Mouse (Mus musculus): Measurements from ENCODE around the gene Itih3. TPM values are rescaled to one million over a fixed set of nuclear protein-coding genes. Genes with fewer than 3 reads are reported as not detected.

Itih3 gene
- total RNA-seq, 1 experiment from 2014 or later: not detected

DNA sequence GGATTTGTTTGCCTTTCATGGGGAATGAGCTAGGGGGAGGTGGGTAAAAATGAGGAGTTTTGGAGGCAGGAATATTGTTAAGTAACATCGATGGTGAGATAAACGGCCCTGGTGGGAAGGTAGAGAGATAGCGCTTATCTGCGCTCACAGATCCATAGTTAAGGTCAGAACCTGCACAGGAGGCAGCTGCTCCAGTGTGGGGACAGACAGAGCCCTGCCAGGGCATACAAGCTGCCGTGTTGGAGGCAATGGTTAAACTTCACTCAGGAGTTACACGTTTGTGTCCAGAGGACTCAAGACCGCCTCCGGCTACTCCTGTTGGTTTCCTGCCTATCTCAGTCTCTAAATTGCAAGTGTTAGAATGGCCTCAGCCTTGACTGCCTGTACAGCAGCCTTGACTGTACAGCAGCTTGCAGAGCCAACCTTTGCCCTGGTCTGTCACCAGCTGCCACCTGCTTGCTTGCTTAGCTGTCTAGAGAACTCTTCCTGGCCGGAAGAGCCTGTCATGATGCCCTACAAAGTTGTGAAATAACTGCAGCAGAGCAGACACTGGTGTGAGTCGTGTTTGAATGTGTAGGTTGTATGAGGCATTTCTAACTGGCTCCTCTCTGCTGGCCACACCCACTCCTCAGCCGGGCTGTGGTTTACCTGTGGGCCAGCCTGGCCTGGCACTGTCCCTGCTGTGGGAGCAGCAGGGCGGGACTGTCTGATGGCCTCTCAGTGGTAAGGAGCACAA lies 48.3 kb downstream of the Itih3 start:
- peak in 1 of 2 experiments; percentile 39; a peak in 1 of 4 replicates for ATAC-seq (replicated peaks in 1 of 2; ENCODE audit: insufficient read depth in 1 of 2, low FRiP score in 2 of 2, low TSS enrichment in 1 of 2, low read depth in 1 of 2, poor library complexity in 2 of 2, severe bottlenecking in 2 of 2)

DNA sequence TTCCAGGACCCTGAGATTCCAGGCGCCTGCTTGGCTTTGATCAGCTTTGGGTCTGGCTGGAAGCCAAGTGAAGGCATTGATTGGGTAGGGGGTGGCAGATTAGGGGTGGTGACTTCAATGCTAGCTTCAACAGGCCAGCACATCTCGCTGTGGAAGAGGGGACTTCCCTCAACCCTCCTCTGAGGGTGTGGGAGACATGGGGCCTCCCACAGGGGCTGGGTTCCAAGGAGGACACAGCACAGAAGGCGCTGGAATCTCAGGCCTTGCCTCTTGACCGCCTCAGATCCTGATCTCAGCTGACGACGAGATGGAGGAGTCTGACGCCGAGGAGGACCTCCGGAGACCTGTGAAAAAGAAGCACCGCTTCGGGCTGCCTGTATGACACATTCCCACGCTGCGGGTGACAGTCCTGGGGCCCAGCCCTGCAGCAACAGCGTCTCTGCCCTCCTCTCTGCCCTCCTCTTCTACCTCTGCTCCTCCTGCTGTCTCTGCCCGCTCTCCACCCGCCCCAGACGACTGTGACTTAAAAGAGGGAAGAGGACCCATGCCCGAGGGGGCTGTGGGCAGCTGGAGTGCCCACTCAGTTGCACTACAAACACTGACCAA lies 49.4 kb downstream of the Itih3 start:
- no peak for ATAC-seq (replicated peaks in 1 of 2; ENCODE audit: insufficient read depth in 1 of 2, low FRiP score in 2 of 2, low TSS enrichment in 1 of 2, low read depth in 1 of 2, poor library complexity in 2 of 2, severe bottlenecking in 2 of 2)

DNA sequence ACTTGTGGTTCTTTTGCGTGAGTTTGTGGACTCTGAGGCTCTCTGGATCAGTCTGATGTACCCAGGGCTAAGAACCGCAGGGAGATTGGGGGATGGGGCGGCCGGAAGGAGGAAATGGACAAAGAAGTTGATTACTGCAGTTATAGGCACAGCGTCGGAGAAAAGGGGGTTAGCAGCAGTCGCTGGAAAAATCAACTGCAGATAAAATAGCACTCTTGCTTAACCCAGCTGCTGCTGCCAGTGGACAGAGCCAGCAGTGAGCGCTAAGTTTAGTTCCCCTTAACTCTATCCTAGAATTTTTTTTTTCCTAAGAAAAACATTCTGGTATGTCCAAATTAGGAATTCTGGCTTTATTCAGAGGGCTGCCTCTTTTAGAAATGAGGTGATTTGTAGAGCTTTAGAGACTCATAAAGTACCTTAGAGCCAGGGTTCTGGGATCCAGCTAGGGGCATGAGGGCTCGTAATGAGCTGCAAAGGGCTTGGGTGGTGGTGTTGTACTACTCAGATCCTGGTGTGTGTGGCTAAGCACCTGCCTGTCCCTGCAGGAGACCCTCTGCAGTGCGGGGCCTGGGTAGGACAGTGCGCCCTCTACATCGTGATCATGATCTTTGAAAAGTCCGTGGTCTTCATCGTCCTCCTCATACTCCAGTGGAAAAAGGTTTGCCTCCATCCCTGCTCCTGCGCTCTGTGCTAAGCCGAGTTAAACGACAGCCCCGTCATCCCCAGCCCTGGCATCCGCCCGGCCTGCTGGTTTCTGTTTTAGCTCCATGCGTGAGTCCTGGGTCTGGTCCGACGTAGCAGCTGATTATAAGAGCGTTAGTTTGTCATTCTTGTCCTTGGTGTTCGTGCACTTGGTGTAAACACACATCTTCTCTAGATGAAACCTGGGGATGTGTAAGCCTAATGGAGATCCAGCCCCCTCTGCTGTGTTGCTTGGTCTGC lies 53.1 kb downstream of the Itih3 start:
- ATAC-seq (replicated peaks in 1 of 2; ENCODE audit: insufficient read depth in 1 of 2, low FRiP score in 2 of 2, low TSS enrichment in 1 of 2, low read depth in 1 of 2, poor library complexity in 2 of 2, severe bottlenecking in 2 of 2): peak in 1 of 2 experiments; percentile 31; a peak in 1 of 4 replicates

DNA sequence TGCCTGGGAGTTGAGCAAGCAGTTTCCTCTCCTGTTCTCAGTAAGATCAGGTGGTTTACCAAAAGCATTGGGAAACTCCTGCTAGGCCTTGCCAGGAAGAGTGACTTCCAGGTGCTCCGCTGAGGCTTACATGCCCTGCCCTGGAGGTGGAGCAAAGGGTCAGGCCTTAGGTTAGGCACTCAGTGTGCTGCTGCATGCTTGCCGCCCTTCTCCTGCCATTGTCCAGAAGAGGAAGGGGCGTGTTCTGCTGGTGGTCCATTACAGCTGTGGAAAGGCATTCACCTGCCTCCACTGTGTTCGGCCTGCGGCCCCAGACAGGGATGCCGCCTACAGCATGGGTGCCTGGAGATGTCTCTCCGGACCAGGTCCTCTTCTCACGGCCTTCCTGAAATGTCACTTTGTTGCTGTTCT lies 54.2 kb downstream of the Itih3 start:
- ATAC-seq (replicated peaks in 1 of 2; ENCODE audit: insufficient read depth in 1 of 2, low FRiP score in 2 of 2, low TSS enrichment in 1 of 2, low read depth in 1 of 2, poor library complexity in 2 of 2, severe bottlenecking in 2 of 2): peak in 1 of 2 experiments; percentile 36; a peak in 1 of 4 replicates

DNA sequence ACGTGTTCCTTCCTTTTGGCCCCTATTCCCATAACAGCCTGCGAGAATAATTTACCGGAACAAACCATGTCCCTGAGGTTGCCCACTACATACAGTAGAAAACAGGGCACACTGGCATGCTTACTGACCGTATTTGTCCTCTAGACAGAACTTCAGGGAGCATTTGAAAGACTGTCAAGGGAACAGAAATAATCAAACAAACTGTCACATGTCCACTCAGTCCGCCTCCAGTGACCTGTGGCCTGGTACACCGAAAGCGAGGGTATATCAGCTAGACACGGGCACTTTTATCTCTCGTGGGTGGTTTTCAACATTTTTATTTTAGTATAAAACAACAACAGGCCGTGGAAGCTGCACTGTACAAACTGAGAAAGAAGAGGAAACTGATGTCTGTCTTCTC lies 54.7 kb downstream of the Itih3 start:
- no peak for ATAC-seq (replicated peaks in 1 of 2; ENCODE audit: insufficient read depth in 1 of 2, low FRiP score in 2 of 2, low TSS enrichment in 1 of 2, low read depth in 1 of 2, poor library complexity in 2 of 2, severe bottlenecking in 2 of 2)

DNA sequence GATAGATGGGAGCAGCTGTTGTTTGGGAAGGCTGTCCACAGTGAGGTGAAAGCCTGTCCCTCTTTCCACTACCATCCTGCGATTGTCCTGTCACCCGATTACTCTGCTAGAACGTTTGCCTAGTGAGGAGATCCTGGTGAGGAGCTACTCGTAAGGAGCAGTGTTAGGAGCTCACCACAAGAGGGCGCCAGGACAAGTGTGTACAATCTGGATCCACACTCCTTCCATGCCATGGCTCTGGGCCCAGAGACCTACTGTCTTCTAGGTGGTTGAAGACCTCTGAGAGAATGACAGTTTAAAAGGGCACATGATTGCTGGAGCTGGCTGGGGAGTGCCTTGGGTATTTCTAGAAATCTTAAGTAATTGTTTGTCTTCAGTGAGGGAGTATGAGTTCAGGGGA lies 56.5 kb downstream of the Itih3 start:
- ATAC-seq (replicated peaks in 1 of 2; ENCODE audit: insufficient read depth in 1 of 2, low FRiP score in 2 of 2, low TSS enrichment in 1 of 2, low read depth in 1 of 2, poor library complexity in 2 of 2, severe bottlenecking in 2 of 2): peak; percentile 67 to 80

DNA sequence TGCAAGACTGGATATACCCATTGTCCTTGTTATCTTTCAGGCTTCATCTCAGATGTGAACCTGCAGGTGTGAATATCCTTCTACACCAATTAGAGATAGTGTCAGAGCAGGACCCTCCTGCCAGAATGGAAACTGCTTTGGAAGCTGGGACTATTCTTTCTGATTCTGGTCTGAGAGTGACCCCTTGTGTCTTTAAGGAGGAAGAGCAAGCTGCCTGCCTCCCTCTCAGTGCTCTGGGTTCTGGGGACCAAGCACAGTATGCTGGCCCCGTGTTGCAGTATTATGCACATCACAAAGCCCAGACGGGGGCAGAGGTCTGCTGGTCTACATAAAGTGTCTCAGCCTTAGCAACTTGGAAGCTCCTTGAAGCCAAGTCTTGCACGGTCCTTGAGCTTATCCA lies 58.2 kb downstream of the Itih3 start:
- ATAC-seq (replicated peaks in 1 of 2; ENCODE audit: insufficient read depth in 1 of 2, low FRiP score in 2 of 2, low TSS enrichment in 1 of 2, low read depth in 1 of 2, poor library complexity in 2 of 2, severe bottlenecking in 2 of 2): peak in 1 of 2 experiments; percentile 5; a peak in 1 of 4 replicates

DNA sequence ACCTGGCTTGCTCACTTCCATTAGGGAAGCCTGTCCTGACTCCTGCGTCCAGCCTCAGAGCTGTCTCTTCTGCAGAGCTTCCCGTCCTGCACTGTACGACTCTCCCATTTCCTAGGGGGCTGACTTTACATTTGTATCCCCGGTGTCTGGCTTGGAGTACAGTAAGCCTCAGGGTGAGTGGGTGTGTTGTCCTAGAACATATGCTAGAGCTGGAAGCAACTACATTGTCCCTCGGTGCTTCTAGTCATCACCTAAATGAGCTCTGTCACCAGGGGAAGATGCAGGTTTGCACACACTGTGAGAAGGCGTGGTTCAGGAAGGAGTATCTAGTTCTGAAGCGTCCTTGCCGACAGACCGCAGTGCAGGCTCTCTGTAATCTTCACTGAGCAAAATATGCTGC lies 61.2 kb downstream of the Itih3 start:
- ATAC-seq (replicated peaks in 1 of 2; ENCODE audit: insufficient read depth in 1 of 2, low FRiP score in 2 of 2, low TSS enrichment in 1 of 2, low read depth in 1 of 2, poor library complexity in 2 of 2, severe bottlenecking in 2 of 2): no peak

DNA sequence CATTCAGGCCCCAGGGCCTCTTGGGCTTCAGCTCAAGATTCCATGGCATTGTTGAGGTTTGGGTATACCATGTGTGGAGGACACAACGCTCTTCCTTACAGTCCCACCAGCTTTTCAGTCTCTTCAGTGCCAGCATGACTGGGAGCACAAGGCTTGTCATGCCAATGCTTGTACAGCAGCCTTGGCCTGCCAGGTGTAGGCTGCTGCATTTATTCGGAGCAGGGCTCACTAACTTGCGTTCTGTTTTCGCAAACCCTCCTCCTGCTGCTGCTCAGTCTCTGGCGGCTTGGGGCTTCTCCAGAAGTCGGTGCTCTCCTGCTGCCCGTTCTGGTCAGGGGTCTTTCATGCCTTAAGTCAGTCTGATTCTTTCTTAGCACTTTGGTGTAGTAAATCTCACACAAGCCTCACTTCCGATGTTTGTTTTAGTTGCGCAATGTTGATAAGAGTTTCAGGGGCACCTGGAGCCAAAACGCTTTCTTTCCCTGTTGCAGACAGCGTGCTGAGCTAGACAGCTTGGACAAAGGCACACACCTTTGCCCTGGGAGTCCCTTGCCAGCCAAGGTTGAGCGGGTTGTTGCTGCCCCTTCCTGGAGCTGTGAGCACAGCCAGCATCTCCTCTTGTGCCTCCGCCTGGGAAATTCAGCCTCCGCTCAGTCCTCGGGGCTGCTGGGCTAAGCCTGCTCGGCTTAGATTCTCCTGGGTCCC lies 62.0 kb downstream of the Itih3 start:
- ATAC-seq (replicated peaks in 1 of 2; ENCODE audit: insufficient read depth in 1 of 2, low FRiP score in 2 of 2, low TSS enrichment in 1 of 2, low read depth in 1 of 2, poor library complexity in 2 of 2, severe bottlenecking in 2 of 2): no peak

Other genes starting within 250 kb of the Itih3 start
- 12.5 and 12.6 TPM in 2 replicates for gene Sfmbt1, start 208.9 kb downstream of the Itih3 start, total RNA-seq (2017)
- 7.1 and 8.6 TPM in 2 replicates for gene Tmem110, start 98.2 kb downstream of the Itih3 start, total RNA-seq (2017)
- gene Mustn1, start 44.6 kb downstream of the Itih3 start, total RNA-seq (2017): not detected in 2 replicates
- gene Itih4, start 37.3 kb downstream of the Itih3 start, total RNA-seq (2017): 0.06 TPM in 1 of 2 replicates, not detected in the other
- not detected in 2 replicates for gene Itih1, start 19.5 kb upstream of the Itih3 start, total RNA-seq (2017)
- gene Nek4, start 27.6 kb upstream of the Itih3 start, total RNA-seq (2017): 11.2 and 20.8 TPM in 2 replicates
- 30.1 and 44.4 TPM in 2 replicates for gene Glt8d1, start 77.6 kb upstream of the Itih3 start, total RNA-seq (2017)
- 68.9 and 103 TPM in 2 replicates for gene Spcs1, start 77.9 kb upstream of the Itih3 start, total RNA-seq (2017)
- gene Pbrm1, start 95.4 kb upstream of the Itih3 start, total RNA-seq (2017): 80.7 and 82.2 TPM in 2 replicates
- gene Gnl3, start 95.4 kb upstream of the Itih3 start, total RNA-seq (2017): 347 and 449 TPM in 2 replicates
- gene Smim4, start 205.2 kb upstream of the Itih3 start, total RNA-seq (2017): 52.8 and 60.0 TPM in 2 replicates
- gene Nt5dc2, start 207.3 kb upstream of the Itih3 start, total RNA-seq (2017): 54.5 and 57.9 TPM in 2 replicates
- 0.25 TPM in 1 of 2 replicates, not detected in the other for gene Stab1, start 244.9 kb upstream of the Itih3 start, total RNA-seq (2017)

Measured in hematopoietic stem cell, adult 5-6 weeks (primary cell).